Mouse (Mus musculus) E14TG2a.4 (cell line): ENCODE data around the gene Fli1.

Source experiments
- CTCF ChIP-seq: conservative IDR thresholded peaks from 2 replicates; pipeline ENCODE4 v1.5.1; 2014; ENCODE audit warnings: low read length
- NANOG ChIP-seq: IDR thresholded peaks from 2 replicates; pipeline ENCODE4 v1.6.1; 2014; ENCODE audit warnings: borderline replicate concordance, low read length, mixed read lengths
- POU5F1 ChIP-seq: IDR thresholded peaks from 2 replicates; pipeline ENCODE4 v1.6.1; 2014; ENCODE audit warnings: low read length, borderline replicate concordance

DNA sequence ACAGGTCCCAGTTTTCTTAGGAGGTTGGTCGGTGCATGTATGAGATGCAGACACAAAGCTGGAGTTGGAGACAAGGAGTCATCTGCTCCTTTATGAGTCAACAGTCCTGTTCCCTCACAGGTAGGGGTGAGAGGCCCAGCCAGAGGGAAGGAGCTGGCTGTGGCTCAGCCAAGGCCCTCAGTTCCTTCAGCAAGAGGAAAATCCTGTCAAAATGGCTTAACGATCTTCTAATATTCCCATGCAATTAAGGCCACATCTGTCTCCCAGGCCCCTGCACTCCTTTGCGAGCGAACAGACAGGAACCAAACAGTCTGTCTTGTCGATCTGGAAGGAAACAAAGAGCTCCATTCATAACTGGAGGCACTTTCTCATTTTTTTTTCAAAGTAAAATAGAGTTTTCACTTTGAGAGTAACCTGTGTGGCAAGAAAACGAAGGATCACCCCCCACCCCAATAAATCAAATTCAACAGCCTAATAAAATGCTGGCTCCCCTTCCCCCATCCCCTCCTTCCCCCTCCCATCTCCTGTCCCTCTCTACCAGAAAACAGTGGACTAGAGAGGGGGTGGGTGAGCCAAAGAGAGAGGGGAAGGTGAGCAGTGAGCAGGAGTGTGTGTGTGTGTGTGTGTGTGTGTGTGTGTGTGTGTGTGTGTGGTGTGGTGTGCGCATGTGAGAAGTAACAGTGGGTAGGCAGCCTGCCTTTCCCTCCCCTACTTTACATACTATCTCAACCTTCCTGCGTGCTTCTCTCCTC lies 47.6 kb downstream of the Fli1 start:
- TF ChIP-seq CTCF (no peak), POU5F1 (no peak), NANOG (no peak)
